Mouse (Mus musculus) common myeloid progenitor, adult 5-6 weeks (primary cell): Measurements from ENCODE around the gene Dnmt3a. TPM values are rescaled to one million over a fixed set of nuclear protein-coding genes. Genes with fewer than 3 reads are reported as not detected.

Experiments used
- ATAC-seq: replicated peaks from 2 replicates; pipeline ENCODE4 v1.8.0; 2016; ENCODE audit warnings: low read depth, mild to moderate bottlenecking, moderate TSS enrichment, inconsistent platforms; ENCODE audit not compliant: poor library complexity, severe bottlenecking
- total RNA-seq: library from RNA; stranded (forward); fragments of 200-1000, 187-1606 nt; gene quantifications from 2 replicates; pipeline ENCODE4 v1.2.3, GENCODE M21; 2017

Gene Dnmt3a
- total RNA-seq, 1 experiment from 2014 or later: 24.7 TPM

DNA sequence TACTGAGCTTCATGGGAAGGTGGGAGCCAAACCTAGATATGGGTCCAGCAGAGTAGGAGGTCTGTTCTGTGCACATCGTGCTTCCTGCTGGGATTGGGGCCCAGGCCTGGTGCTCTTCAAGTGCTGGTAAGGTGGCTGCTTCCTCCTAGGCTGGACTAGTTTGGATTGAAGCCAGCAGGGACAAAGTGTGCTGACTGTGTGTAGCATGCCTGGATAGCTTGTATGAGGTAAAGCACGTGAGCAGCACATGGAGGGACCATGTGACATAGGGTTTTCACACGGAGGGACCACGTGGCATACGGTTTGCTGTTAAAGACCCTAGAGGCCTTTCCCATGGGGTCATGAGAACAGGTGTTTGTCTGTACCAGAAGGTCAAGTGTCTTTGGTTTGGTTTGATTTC lies 38.5 kb downstream of the Dnmt3a start:
- ATAC-seq: no peak

DNA sequence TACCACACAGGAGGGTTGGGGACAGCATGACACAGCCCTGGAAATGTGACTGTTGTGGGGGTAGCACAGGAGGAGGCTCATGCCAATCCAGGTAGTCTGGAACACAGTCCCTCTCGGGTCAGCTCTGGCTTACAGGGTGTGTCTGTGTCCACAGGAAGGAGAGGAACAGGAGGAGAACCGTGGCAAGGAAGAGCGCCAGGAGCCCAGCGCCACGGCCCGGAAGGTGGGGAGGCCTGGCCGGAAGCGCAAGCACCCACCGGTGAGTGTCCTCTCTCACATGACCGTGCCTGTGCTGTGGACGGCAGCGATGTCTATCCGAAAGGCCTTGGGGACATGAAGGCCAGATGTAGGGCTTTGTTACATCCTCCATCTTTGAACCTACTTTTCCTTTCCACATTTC lies 43.7 kb downstream of the Dnmt3a start:
- no peak for ATAC-seq

DNA sequence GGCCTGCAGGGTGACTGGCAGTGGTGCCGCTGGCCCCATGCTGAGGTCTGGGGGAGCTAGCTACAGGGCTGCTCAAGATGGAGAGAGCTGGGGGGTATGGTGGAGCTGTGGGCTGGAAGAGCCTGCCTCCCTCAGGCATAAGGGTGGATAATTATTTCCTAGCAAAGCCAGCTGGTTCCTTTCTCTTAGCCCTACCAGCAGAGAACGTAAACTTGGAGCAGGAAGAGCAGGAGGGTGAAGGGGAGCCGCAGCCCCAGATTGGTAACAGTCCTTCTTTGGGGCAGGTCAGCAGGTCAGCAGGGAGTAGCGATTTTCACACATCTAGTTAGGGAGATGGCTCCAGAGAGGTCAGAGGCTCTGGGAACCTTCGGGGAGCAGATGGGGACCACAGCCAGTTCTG lies 44.4 kb downstream of the Dnmt3a start:
- no peak for ATAC-seq

DNA sequence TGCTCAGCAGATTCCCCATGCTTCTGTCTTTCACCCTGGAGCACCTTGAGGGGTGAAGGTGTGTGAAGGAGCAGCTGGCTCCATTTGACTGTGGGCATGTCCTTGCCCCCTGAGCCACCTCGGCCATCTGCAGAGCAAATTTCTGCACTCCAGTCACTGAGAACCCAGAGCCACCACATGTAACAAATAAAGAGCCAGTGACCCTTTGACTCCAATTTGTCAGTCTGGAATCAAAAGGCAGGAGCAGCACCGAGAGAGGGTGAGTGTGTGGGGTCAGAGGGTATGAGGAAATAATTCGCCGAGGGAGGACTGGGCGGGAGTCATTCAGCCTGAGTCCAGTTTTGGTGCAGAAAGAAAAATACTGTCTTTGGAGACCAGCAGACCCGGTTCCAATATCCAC lies 44.9 kb downstream of the Dnmt3a start:
- ATAC-seq: no peak

DNA sequence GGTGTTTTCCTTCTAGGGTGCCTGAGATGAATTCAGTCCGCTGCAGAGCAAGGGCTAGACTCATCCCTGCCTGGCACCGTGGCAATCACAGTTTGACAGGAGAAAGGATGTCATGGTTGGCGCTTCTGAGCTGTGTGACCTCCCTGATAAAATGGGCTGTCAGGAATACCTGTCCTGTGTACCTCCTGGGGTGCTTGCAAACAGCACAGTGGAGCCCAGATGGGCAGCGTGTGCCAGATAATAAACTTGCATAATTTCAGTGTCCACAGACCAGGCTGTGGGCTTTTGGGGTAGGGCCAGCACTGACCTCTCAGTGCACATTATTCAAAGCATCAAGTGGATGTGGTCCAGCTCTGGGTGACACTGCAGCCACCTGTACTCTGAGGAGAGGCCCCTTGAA lies 45.4 kb downstream of the Dnmt3a start:
- no peak for ATAC-seq

DNA sequence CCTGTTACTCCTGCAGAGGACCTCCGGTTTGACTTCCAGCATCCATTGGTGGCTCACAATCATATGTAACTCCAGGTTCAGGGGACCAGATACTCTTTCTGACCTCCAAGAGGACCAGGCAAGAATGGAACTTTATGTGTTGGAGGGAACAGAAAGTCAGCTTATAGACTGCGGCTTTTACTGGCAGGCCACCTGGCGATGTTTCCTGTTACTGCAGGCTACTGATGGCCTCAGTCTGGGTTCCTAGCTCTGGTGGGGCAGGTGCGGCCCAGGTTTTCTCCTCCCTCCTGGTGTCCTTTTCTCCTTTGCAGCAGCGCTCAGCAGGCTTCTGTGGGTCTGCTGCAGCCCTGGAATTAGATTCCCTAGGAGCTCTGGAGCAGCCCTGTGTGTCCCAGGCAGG lies 46.7 kb downstream of the Dnmt3a start:
- ATAC-seq: peak; percentile 36; the same call in 1 of the 2 replicates

DNA sequence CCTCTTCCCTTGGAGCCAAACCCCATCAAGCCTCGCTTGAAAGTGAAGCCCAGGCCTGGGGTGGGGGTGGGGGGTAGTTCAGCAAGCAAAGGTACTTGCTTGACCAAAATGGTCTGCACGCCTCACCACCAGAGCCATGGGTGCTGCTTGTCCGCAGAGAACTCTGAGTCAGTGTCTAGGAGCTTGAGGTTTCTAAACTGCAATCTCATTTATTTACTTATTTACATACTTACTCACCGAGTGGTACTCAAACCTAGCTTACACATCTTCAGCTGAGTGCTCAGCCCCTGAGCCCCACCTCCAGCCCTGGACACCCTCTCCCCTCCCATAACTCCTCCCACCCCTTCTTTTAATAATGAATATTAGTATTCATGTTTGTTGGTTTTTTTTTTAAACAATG lies 48.6 kb downstream of the Dnmt3a start:
- ATAC-seq: no peak

DNA sequence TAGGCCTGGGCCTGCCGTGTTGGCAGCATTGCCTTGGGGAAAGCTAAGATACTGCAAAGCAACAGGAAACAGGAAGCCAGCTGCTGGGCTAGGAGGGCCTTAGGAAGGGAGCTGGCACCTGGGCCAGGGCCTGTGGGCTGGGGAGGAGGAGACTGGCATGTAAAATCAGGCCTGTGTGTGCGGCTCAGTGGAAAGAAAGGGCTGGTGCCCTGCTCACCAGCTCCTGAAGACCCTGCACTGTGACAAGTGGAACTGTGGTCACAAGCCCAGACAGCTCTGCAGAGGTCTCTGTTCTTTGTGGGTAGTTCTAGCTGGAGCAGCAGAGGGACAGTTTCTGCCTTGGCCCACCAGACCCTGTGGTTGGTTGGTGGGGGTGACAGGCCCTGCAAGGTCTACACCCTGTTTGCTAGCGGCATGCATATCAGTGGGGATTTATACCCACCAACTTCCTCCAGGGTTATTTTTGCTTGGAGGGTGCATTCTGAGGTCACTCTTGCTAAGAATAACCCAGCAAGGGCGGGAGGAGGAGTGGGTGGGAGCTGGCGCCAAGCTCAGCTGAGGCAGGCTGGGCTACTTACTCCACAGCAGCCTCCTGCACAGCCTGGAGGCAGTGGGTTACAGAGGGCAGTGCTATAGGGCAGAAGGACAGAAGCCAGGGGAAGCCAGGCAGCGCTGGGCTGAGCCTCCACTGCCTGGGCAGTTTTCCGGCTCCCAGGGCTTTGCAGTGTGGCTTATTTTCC lies 50.1 kb downstream of the Dnmt3a start:
- peak; percentile 88 for ATAC-seq

DNA sequence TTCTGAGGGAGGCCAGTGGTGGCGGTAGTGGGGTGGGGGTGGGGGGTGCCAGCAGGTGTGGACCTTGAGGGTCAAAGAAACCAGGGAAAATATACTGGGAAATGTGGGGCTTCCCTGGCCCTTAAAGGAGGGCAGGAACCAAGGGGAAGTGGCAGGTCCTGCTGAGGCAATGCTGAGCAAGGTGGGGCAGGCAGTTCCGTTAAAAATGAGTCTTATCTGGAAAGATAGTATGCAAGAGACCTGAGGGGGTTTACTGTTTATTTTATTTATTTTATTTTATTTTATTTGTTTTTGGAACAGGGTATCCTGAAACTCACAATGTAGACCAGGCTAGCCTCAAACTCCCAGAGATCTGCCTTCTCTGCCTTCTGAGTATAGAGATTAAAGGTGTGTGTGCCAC lies 50.9 kb downstream of the Dnmt3a start:
- no peak for ATAC-seq

DNA sequence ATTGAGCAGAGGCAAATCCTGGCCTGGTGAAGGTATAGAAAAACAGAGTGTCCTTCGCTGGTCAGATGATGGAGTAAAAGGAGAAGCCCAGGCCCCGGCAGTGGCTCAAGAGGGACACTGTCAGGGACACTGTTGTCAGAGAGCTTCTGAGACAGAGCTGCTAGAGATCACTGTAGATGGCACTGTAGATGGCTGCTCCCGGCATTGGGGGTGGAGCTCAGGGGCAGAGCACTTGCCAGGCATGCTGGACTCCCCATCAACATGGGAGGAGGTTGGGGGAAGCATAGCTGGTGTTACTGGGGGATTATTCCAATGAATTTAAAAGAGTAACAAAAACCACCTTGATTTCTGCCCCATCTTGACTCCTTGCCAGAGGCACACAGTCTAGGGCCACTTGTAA lies 51.4 kb downstream of the Dnmt3a start:
- ATAC-seq: no peak

DNA sequence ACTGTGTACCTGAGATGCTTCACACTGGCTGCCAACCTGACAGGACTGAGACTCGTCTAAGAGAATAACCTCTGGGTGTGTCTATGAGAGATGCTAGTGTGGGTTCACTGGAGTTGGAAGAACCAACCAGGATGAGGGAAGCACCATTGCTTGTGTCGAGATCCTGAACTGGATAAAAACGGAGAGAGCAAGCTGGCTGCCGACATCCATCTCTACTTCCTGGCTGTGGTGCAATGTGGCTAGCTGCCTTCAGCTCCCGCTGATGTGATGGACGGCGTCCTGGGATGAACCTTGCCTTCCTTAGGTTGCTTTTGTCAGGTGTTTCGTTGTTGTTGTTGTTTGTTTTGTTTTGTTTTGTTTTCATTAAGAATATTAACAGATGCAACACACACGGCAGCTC lies 52.0 kb downstream of the Dnmt3a start:
- no peak for ATAC-seq

DNA sequence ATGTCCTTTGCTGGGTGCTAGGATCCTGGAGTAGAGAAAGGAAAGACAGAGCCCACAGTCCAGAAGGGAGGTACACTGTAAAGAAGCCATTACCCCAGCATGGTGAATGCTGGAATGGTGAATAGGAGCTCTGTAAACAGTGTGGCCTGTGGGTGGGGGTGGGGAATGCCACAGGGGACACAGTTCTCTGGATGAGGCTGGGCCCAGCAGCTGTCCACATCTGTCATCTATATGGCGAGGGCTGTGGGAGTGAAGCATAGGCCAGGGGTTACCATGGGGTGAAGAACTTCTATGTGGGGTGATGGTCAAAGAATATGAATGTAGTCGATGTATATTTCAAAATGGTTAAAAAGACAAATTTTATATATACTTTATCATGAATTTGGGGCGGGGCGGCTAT lies 52.9 kb downstream of the Dnmt3a start:
- no peak for ATAC-seq

DNA sequence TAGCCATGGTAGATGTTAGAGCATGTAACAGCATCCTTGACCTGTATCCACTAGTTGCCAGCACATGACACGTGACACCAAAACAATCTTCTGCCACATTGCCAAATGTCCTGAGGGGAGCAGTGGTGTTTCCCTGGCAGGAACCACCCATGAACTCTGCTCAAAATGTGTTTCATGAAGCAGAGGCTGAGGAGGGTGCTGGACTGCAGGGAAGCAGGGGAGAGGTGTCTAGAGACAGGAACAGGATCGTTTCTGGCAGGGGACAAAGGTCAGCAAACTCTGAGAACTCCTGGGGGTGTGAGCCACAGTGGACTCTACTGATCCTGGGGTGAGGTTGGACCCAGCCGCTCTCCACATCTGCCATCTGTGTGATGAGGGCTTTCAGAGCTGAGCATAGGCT lies 53.7 kb downstream of the Dnmt3a start:
- no peak for ATAC-seq

DNA sequence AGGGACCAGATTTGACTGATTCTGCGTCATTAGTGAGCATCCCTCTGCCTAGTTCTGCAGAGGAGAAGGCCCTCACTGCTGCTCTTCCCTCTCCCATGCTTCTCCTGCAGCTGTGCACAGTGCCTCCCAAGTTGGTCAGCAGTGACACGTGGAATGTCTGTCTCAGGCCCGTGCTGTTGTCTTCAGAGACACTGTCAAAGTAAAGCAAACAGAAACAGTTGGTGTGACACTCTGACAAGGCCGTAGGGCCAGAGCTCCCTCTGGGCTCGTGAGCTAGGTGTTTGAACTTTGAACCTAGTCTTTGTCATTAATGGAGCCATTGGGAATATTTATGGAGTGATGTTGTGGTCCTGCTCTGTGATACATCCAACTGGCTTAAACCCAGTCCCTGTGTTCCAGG lies 54.2 kb downstream of the Dnmt3a start:
- no peak for ATAC-seq

DNA sequence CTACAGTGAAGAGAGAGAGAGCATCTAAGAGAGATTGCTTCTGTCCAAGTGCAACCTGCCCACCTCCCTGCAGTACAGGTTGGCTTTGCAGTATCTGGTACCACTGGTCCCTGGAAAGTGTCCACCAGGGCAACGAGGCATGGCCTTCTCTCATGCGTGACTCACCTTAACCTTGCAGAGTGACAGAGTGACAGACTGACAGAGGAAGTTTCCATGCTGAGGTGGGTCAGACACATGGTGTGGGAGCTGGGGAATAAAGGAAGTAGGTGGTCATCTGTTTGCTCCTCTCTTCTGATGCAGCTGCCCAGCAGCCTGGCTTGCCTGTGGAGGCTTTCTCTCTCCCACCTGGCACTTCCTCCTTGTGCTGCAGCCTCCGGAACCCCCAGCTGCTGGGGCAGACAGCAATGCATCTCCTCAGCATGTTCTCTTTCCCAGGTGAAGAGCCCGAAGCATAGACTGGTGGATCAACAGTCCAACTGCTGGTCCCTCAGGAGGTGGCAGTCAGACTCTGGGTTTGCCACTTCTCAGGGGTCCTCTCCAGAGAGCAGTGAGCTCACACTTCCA lies 55.9 kb downstream of the Dnmt3a start:
- ATAC-seq: peak; percentile 70

DNA sequence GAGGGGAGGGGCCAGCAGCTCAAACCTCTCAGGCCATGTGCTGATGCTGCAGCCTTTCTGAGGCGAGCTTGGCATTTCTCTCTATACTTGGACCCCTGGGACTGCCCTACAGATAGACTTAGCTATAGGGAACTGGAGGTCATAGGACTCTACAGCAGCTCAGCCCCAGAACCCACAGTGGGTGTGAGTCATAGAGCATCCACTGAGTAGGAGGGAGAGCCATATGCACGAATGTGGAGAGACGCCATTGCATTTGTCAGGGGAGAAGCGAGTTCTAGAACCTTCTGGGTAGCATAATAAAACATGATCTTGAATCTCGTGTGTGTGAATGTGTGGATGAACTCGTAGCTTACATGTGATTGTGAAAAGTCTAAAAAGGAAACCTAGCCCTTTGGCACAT lies 56.4 kb downstream of the Dnmt3a start:
- ATAC-seq: peak; percentile 41; the same call in 1 of the 2 replicates

DNA sequence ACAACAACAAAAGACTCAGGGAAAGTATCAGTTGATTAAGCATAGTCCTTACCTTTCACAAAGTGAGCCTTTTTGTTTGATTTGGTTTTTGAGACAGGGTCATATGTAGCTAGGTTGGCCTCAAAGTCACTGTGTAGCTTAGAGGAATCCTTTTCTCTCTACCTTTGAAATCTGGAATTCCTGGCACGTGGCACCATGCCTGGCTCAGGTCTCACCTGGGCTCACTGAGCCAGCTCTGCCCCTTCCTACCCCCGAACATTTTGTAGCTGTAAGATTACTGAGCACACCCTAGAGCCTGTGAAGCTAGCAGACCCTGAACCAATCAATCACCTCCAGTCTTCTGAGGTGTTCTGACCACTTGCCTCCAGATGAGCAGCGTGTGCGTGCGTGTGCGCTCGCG lies 58.4 kb downstream of the Dnmt3a start:
- no peak for ATAC-seq

DNA sequence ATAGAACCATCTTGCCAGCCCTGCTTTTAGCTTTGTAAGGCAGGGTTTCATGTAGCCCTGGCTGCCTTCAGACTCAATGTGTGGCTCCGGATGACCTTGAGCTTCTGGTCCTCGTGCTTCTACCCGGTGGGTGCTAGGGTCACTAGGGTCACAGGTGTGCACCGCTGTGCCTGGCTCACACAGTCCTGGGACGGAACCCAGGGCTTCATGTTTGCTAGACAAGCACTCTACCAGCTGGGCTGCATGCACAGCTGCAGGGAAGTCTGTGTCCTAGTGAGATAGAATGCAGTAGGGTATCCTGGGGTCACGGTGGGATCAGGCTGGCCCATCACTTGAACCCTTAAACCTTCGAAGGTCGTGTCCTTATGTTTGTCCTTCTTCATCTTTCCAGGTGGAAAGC lies 59.8 kb downstream of the Dnmt3a start:
- no peak for ATAC-seq

DNA sequence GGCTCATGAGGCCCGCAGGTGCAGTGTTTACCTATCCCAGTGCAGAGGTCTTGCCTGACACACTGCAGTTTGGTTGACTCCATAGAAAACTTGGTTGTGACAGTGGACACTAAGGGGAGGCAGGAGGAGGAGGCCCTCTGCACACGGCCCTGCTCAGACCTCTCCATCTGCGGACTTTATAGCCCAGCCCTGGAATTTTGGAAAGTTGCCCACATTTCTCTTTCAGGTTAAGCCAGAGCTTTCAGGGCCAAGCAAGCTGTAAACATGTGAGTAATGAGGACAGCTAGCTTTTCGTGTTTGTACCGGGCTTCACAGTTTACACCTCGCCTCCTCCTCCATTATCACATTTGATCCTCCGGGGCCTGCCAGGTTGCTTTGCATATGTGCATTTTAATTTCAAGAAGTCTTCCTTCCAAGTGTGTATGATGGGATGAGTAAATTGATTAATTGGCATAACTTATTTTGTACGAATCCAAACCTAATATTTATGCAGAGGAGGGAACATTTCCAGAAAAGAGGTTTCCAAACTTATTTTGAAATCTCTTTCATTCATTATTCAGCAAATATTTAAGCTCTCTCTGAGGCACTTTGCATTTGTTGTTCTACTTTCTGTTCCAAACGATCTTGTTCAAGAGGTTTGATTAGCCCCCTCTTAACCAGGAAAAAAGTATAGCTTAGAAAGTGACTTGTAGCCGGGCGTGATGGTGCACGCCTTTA lies 61.0 kb downstream of the Dnmt3a start:
- no peak for ATAC-seq

DNA sequence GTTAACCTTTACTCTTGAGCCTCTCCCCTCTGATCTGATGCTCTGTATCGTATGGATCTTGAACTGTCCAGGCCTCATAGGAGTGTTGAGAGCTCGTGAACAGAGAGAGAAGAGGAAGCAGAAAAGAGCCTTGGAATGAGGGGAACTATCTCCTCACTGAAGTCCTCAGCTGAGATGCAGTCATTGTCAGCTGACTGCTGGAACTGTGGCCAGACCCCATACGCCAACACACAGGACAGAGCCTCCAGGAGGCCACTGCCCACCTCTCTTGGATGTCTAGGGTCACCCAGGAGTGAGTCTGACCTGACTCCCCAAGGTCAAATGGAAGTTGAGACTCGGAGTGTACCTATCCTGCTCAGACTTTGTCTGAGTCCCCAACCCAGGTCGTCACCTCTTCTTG lies 62.3 kb downstream of the Dnmt3a start:
- no peak for ATAC-seq

DNA sequence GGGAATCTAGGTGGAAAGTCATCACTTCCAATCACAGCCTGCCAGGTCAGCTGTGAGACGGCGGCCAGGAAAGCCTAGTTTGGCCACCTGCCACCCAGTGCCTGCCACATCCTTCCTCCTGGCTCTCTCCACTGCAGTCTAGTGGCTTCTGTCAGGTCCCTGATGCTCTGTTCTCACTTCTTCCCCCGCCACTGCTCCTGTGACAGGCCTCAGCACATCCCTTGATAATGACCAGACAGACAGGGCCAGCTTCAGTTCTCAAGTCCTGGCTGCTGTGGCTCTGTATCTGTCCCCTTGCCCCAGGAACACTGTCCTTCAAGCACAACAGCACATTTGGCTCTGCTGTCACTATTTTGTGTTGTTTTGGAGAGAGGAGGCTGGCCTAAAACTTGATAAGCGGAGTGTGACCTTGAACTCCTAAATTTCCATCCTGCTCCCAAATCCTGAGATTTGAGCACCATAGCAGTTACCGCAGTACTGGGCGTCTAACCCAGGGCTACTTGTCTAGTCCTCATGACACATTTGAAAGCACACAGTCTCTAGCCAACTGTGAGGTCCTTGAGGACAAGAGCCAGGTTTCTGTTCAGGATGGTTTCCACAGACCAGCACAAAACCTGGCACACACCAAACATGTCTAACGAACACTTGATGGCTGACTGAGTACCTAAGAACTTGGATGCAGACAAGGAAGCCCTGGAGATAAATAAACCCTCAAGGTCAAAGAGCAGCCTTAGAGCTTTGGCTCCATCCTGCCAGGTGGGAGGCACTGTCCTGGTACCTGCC lies 63.1 kb downstream of the Dnmt3a start:
- ATAC-seq: peak; percentile 45
